Mouse (Mus musculus): ENCODE data around the gene Mapkap1.

GRCm38 (mm10) chr2:34638955-34639650 lies 232.5 kb downstream of the Mapkap1 start:
- TF ChIP-seq MAFK (IDR thresholded peaks at IDR 0.05; ENCODE audit: insufficient replicate concordance, low read length) (no peak), POLR2A (IDR thresholded peaks at IDR 0.05; ENCODE audit: low read depth, low read length) (no peak)

Measured in CH12.LX (cell line).